Mouse (Mus musculus) embryonic fibroblast, embryonic 13.5 days (primary cell): ENCODE measurements around the gene Gabra5.

Experiments used
- CTCF ChIP-seq: IDR thresholded peaks from 2 replicates; pipeline ENCODE4 v1.5.1; 2011; ENCODE audit warnings: mild to moderate bottlenecking, control low read depth, low read length, moderate library complexity, borderline replicate concordance; ENCODE audit not compliant: insufficient read depth
- POLR2A ChIP-seq: IDR thresholded peaks from 2 replicates; pipeline ENCODE4 v1.6.1; 2011; ENCODE audit warnings: low read depth, mild to moderate bottlenecking, control low read depth, low read length, moderate library complexity

- TF ChIP-seq POLR2A (no peak), CTCF (no peak)
These were observed 88.8 kb downstream of the Gabra5 start for GRCm38 (mm10) chr7:57421044-57421443.
